Mouse (Mus musculus) neutrophil, adult 5-6 weeks (primary cell): ENCODE measurements around the gene Myadm. TPM values are rescaled to one million over a fixed set of nuclear protein-coding genes. Genes with fewer than 3 reads are reported as not detected.
"Not testable (repeated sequence)": the region's sequence is repeated elsewhere in the genome, so short reads cannot be mapped to it uniquely, and the experiment has no call there.

Experiments used
- ATAC-seq: fragments of 151-379, 151-347 bp; 2 replicates; pipeline ENCODE4 v1.8.0; 2017; ENCODE audit warnings: mild to moderate bottlenecking, moderate TSS enrichment; ENCODE audit not compliant: insufficient number of reproducible peaks, poor library complexity, low FRiP score, severe bottlenecking; ENCODE audit errors: extremely low read depth
- total RNA-seq: library from RNA; stranded (forward); fragments of 200-1000 nt; gene quantifications from 2 replicates; pipeline ENCODE4 v1.2.3, GENCODE M21; 2017

Gene Myadm
- total RNA-seq, 1 experiment from 2014 or later: 256 TPM

GRCm38 (mm10) chr7:3286036-3286435, 2.8 kb upstream of the Myadm start:
- no peak for ATAC-seq

DNA sequence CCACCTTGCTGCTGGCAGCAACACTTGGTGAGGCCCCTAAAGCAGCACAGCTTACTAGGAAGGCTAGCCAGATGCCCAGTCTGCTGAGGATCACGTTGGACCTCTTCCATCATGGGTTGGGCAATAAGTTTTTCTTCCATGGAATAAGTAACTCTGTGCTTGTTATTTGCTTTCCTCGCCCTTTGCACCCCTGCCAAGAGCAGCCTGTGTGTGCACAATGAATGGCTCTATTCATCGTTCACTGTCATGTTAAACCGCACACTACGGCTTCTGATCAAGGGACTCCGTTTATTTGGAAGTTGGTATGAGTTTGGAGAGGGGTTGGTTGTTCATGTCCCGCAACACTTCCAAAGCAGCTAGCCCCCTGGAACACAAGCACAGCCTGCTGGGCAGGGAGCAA, 1.7 kb upstream of the Myadm start:
- ATAC-seq: no peak

DNA sequence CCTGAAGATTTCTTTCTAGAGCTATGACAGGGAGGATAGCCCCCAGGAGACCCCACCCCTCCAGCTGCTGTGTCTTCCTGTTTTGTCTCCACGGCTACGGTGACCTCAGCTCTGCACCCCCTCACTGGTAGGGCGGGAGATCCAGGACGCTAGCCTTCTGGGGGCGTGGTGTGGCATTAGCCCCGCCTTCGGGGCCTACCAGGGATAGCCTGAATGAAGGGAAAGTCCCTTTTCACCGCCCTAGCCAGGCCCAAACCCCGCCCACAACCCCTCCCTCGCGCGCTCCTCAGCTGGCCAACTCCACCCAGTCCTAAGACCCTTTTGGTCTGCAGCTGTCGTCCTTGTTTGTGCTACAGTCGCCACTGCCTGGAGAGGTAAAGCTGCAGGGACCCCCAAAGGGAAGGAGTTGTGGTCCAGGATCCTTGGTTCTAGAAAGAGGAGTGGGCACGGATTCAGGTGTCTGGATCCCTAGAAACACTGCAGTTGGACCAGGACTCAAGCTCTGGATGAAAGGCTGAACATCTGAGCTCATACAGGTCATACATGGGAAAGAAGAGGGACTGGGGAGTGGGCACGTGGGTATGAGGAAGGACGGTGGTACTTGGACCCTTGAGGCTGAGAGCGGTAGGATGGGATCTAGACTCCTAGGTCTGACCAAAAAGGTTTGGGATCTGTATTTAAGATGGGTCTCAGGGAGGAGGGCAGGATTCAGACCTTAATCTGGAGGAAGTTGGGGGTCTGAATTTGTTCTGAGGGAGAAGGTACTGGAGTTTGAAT, 1.6 kb downstream of the Myadm start:
- ATAC-seq: peak; percentile 88

GRCm38 (mm10) chr7:3291197-3291596, 2.3 kb downstream of the Myadm start:
- no peak for ATAC-seq

DNA sequence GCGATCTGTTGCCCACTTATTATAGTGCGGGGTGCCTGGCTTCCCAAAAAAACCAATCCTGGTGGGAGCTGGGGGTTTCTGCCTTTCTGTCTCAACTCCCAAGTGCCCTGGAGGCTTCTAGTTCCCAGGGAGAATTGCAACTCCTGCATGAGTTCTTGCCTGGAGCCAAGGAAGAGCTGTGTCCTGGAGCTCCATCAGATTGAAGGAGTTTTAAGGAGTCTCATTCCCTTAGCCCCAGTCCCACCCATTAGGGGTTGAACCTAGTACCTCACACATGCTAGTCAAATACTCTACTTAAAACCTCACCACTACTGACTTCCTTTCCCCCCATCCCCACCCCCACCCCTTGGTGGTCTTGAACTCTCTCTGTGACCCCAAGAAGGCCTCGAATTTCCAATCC, 2.9 kb downstream of the Myadm start:
- ATAC-seq: no peak

GRCm38 (mm10) chr7:3292271-3292670, 3.4 kb downstream of the Myadm start:
- not testable (repeated sequence) for ATAC-seq

DNA sequence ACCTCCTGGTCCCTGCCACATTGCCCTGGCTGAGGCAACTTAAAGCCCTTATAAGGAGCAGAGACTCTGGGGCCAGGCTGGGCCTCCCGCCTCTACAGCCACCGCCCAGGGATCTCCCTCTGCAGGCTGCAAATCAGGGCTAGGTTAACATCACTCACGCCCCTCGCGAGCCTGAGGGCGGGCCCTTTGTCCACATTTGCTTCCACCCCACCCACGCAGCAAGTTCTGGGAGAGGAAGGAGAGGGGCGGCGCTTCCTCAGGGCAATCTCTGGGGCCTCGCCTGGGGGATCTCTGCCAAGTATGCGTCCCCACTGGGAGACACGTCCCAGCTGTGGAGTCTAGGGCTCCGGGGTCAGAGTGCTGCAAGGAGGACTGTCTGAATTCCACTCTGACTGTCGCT, 3.9 kb downstream of the Myadm start:
- peak; percentile 44 for ATAC-seq

DNA sequence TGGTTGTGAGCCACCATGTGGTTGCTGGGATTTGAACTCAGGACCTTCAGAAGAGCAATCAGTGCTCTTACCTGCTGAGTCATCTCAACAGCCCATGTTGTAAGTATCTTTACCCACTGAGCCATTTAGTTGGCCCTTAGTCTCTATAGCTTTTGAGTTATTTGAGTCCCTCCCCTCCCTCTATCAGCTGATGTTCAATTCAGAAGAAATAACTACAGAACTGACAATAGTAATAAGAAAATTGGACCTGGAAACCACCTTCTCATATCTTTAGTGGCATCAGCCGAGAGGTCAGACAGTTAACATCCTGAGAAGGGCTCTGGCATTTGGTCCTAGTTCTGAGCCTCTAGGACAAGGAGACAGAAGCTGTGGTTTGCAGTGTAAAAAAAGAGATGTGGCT, 5.9 kb downstream of the Myadm start:
- ATAC-seq: no peak

DNA sequence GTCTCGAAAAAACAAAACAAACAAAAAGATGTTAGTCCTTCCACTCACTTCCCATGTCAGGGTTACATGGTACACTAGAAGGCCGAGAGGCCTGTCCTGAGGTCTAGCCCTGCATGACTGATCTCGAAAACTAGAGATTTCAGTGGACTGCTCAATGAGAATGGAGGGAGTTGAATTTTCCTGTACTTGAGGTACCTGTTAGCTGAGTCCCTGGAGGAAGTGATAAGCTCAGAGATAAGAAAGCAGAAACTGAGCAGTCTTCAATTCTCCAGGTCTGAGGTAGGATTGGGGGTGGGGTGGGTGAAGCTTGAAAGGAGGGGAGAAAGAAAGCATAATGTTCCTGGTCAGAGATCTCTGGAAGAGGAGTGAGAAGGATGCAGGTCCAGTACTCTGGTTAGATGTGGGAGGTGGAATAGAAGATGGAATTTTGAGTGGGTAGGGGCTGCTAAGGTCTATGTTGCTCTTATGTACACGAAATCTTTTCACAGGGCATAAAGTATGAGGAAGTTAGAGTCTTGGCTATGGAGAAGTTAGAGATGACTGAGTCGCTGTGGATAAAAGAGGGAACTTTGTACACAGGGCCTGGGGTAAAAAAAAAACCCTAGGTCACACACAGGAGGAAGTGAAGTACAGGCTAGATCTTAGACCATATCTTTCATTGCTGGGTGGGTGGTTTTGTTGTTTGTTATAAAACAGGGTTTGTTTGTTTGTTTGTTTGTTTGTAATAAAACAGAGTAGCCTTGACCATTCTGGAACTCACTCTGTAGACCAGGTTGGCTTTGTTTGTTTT, 6.6 kb downstream of the Myadm start:
- peak; percentile 52; the same call in 1 of the 2 replicates for ATAC-seq

DNA sequence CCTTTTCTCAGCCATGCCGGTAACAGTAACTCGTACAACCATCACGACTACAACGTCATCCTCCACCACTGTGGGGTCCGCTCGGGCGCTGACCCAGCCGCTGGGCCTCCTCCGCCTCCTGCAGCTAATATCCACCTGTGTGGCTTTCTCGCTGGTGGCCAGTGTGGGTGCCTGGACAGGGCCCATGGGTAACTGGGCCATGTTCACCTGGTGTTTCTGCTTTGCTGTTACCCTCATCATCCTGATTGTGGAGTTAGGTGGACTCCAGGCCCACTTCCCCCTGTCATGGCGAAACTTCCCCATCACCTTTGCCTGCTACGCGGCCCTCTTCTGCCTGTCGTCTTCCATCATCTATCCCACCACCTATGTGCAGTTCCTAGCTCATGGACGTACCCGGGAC, 7.8 kb downstream of the Myadm start:
- no peak for ATAC-seq

DNA sequence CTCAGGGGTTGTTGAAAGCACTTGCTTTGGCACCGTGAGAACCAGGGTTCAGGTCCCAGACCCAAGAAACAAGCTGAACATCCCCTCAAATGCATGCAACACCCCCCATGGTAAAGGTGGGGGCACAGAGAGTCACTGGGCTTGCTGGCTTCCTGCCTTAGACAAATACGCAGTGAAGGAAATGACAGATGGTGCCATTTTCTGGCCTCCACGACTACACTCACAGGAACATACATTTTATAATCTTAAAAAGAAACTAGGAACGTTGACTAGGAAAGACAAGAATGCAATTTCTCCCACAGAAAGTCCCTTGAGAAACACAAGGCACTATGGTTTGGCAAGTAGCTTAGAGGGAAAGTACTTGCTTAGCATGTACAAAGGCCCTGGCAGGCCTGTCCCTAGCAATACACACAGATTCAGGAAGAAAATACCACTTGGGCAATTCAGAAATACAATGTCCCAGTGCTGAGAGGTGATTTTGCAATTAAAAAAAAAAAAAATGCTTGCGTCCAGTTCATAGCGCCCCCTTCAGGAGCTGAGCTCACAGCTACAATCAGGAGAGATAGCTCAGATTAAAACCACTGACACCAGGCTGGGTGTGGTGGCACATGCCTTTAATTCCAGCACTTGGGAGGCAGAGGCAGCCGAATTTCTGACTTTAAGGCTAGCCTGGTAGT, 11.2 kb downstream of the Myadm start:
- no peak for ATAC-seq

DNA sequence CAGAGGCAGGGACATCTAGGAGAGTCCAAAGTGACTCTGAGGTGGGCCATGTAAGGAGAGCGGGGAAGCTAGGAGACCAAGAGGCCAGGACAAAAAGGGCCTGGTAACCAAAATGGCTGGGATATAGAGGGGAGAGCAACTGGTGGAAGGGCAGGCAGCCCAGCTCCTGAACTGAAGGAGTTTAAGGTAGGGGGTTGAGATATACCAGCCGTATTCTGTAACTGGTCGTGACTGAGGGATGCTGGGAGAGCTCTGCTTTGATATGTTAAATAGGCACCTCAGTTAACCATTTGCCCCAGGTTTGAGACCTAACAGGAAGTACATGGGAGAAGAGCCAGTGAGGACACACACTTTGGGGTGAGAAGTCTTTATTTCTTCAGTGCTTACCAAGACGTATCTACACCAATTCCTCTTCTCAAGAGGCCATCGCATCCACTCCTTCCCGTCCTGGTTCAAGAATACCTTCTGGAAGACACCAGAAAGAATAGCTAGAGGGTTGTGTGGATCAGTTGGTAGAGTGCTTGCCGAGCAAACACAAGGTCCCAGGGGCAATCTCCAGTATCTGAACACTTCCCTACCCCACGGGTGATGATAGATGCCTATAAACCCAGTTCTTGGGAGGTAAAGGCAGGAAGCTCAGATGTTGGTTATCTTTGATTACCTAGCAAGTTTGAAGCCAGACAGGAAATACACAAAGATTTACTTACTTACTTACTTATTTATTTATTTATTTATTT, 12.2 kb downstream of the Myadm start:
- no peak for ATAC-seq

GRCm38 (mm10) chr7:3301628-3302555, 13.0 kb downstream of the Myadm start:
- ATAC-seq: no peak

DNA sequence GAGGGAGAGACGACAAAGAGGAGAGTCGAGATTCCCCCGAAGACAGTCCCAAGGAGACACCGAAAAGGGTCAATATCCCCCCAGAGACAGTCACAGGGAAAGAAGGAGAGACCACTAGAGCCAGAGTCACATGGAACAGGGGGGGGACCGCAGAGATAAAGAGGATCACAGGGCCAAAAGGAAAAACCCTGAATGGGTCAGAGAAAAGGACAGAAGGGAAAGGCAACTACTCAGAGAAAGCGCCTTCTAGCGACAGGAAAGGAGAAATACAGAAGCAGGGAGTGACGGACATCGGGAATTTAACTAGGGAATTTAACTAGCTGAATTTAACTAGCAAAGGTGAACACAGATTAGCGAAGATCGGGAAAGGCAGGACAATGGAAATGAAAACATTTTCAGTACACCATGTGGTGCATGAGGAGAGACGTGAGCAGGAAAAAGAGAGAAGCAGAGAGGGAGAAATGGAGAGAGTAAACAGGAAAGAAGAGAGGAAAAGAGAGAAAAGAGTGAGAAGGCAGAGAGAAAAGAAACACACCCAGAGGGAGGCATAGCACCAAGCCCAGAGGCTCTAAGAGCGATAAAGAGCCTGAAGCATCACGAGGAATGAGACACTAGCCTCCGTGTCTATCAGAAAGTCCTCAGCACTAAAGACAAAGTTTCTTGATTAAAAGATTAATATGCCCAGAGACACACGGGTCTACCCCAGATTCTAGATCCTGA, 13.8 kb downstream of the Myadm start:
- ATAC-seq: no peak

GRCm38 (mm10) chr7:3303276-3303781, 14.4 kb downstream of the Myadm start:
- peak; percentile 25 for ATAC-seq

- no peak for ATAC-seq
Observed at GRCm38 (mm10) chr7:3303789-3304188, 14.9 kb downstream of the Myadm start.

- ATAC-seq: peak; percentile 28; the same call in 1 of the 2 replicates
Observed at GRCm38 (mm10) chr7:3304298-3304697, 15.4 kb downstream of the Myadm start.
